Mouse (Mus musculus): ENCODE measurements around the gene Rprm. TPM values are rescaled to one million over a fixed set of nuclear protein-coding genes. Genes with fewer than 3 reads are reported as not detected.

Rprm gene
- not detected in 2 replicates for total RNA-seq (2015; ENCODE audit: low replicate concordance)
- not detected in 2 replicates for total RNA-seq (2017; ENCODE audit: low replicate concordance)

- ATAC-seq (replicated peaks; ENCODE audit: low FRiP score, poor library complexity, severe bottlenecking) = no peak
These were observed at the start of gene Rprm for GRCm38 (mm10) chr2:54085430-54086087. Rprm (minus strand) TSS chr2:54085552.

GRCm38 (mm10) chr2:54119305-54119704, 34.0 kb upstream of the Rprm start:
- ATAC-seq (replicated peaks; ENCODE audit: low FRiP score, poor library complexity, severe bottlenecking) = no peak

- ATAC-seq (replicated peaks; ENCODE audit: low FRiP score, poor library complexity, severe bottlenecking) = no peak
These were observed 33.5 kb upstream of the Rprm start for GRCm38 (mm10) chr2:54118881-54119280.

- no peak for ATAC-seq (replicated peaks; ENCODE audit: low FRiP score, poor library complexity, severe bottlenecking)
These were observed 25.9 kb upstream of the Rprm start for GRCm38 (mm10) chr2:54111294-54111693.

- no peak for ATAC-seq (replicated peaks; ENCODE audit: low FRiP score, poor library complexity, severe bottlenecking)
These were observed 20.9 kb upstream of the Rprm start for GRCm38 (mm10) chr2:54106232-54106726.

- no peak for ATAC-seq (replicated peaks; ENCODE audit: low FRiP score, poor library complexity, severe bottlenecking)
These were observed 14.6 kb upstream of the Rprm start for GRCm38 (mm10) chr2:54099939-54100338.

- no peak for ATAC-seq (replicated peaks; ENCODE audit: low FRiP score, poor library complexity, severe bottlenecking)
These were observed 7.3 kb upstream of the Rprm start for GRCm38 (mm10) chr2:54092616-54093015.

GRCm38 (mm10) chr2:54086254-54086653, 902 bp upstream of the Rprm start:
- ATAC-seq (replicated peaks; ENCODE audit: low FRiP score, poor library complexity, severe bottlenecking) = no peak

- ATAC-seq (replicated peaks; ENCODE audit: low FRiP score, poor library complexity, severe bottlenecking) = no peak
These were observed 469 bp downstream of the Rprm start for GRCm38 (mm10) chr2:54084737-54085429.

- no peak for ATAC-seq (replicated peaks; ENCODE audit: low FRiP score, poor library complexity, severe bottlenecking)
These were observed 1.3 kb downstream of the Rprm start for GRCm38 (mm10) chr2:54083861-54084736.

GRCm38 (mm10) chr2:54078961-54079360, 6.4 kb downstream of the Rprm start:
- ATAC-seq (replicated peaks; ENCODE audit: low FRiP score, poor library complexity, severe bottlenecking) = no peak

GRCm38 (mm10) chr2:54071526-54071925, 13.8 kb downstream of the Rprm start:
- no peak for ATAC-seq (replicated peaks; ENCODE audit: low FRiP score, poor library complexity, severe bottlenecking)

- no peak for ATAC-seq (replicated peaks; ENCODE audit: low FRiP score, poor library complexity, severe bottlenecking)
These were observed 22.9 kb downstream of the Rprm start for GRCm38 (mm10) chr2:54062421-54062820.

- no peak for ATAC-seq (replicated peaks; ENCODE audit: low FRiP score, poor library complexity, severe bottlenecking)
These were observed 24.3 kb downstream of the Rprm start for GRCm38 (mm10) chr2:54061039-54061438.
